Mouse (Mus musculus): ENCODE data around the gene Olfr1087.
"Not testable (repeated sequence)": the region's sequence is repeated elsewhere in the genome, so short reads cannot be mapped to it uniquely, and the experiment has no call there.

The Olfr1087 gene

DNA sequence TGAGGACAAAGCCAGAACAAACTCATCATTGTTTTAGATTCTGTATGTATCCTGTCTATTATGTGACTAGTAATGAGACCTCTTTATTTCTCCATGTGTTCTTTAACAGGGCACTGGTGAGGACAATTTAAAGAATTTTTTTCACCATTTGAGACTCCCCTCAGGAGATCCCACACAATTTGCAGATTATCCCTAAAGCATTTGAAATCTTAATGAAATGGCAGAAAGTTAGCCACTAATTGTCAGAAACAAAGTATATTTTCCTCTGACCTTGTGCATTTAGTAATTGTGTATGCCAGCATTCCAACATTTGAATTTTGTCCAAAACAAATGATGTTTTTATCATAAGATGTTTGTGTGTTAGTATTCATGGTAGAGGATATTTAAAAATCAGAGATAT is at the start of gene Olfr1087:
Olfr1087 (minus strand) TSS at position 101 of the 400 bp plus-strand sequence.
- no peak for DNase-seq (ENCODE audit: extremely low spot score)

DNA sequence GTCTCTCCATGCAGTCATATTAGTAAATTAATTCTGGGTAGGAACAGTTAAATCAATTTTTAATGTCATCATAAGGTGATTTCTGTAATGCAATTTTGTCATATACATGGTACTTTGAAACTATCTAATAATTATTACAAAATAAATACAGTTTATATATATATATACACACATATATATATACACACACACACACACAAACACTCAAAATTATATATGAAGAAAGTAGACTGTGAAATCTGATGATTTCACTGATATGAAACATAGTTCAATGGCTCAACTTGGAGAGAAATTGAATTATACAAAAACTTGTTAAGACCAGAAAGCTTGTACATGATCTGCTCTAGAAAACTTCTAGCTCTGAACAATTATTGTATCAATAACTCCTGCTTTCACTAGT is 35.4 kb upstream of the Olfr1087 start, which contains the start of gene Olfr1089:
Olfr1089 (minus strand) TSS at position 101 of the 400 bp plus-strand sequence.
- no peak for DNase-seq (ENCODE audit: extremely low spot score)

DNA sequence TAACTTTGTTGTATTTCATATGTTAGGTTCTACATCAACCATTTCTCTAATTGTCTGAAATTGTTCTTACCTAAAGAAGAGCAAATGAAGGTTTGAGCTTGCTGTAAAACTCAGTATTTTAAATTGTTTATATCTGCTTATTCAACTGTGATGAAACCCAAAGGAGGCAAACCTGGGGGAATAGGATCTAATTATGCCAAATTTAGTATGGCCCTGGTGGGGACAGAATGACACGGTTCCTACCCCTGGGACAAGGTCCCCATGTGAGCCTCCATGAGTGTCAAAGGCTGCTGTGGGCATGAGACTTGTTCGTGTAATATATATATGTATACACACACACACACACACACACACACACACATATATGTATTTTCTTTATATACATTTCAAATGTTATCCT is 18.2 kb downstream of the Olfr1087 start, which contains the start of gene Olfr1086:
Olfr1086 (minus strand) TSS at position 101 of the 400 bp plus-strand sequence.
- DNase-seq (ENCODE audit: extremely low spot score), result no peak

DNA sequence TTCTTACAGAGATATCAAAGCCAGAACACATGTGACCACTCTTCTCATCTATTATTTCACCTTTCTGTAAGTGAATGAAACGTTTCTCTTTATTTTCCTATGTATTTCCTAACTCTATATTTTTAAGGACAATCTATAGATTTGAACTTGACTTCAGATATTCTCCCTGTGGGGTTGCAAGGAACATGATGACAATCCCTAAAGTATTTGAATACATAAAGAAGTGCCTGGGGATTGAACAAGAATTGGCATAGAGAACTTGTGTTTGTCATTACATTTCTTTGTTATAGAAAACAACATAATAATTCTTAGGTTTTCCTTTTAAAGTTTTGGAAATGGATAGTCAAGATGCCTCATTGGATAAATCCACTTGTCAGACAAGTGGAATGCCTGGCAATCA is 36.3 kb downstream of the Olfr1087 start, which contains the start of gene Olfr1085:
Olfr1085 (minus strand) TSS at position 101 of the 400 bp plus-strand sequence.
- no peak for DNase-seq (ENCODE audit: extremely low spot score)

DNA sequence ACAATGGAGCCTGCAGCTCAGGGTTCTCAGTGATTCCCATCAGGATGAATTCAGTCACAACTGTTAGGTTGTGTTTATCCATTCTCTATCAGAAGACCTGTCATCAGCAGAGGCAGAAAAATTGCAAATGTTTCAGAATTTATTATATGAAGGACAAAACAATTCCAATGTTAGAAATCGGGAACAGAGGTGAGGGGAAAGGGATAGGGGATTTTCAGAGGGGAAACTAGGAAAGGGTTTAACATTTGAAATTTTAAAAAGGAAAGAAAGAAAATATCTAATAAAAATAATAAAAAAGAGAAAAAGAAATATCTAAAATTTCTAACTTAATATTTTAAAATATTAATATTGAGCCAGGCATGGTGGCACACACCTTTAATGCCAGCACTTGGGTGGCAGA is 58.6 kb downstream of the Olfr1087 start, which contains the start of gene Olfr1084:
Olfr1084 (minus strand) TSS at position 101 of the 400 bp plus-strand sequence.
- DNase-seq (ENCODE audit: extremely low spot score), result not testable (repeated sequence)

Data from embryo, embryonic 9.5 days (tissue).